Mouse (Mus musculus) liver, embryonic 14.5 days (tissue): ENCODE measurements around the gene Qsox1.

Experiments
- CTCF ChIP-seq: IDR thresholded peaks from 2 replicates; pipeline ENCODE4 v1.5.1; 2016; ENCODE audit warnings: antibody characterized with exemption, low read depth, control low read depth
- EP300 ChIP-seq: IDR thresholded peaks from 2 replicates; pipeline ENCODE4 v1.6.1; 2016; ENCODE audit warnings: antibody characterized with exemption, low read depth

DNA sequence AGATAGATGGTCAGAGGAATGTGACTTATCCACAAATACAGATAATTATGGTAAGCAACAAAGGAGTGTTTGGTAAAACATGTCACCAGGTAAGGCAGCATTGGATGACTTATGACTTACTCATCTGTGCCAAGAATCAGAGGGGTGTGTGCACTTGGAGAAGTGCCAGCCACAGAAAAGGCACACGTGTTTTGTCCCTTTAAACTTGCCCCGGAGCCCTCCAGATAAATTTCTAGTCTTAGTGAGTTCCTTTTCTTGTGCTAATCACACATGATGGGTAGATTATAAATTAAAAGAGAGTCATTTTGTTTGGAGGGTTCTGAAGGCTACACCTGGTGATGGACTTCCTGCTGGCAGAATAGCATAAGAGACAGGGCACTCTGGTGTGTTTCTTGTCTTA is 3.5 kb upstream of the Qsox1 start:
- no peak for TF ChIP-seq CTCF
- no peak for TF ChIP-seq EP300
